Mouse (Mus musculus): ENCODE results near the gene Elovl7. TPM values are rescaled to one million over a fixed set of nuclear protein-coding genes. Genes with fewer than 3 reads are reported as not detected.

Gene Elovl7
- total and polyA plus RNA-seq, 3 experiments: 0.23 to 0.33 TPM; not detected in 1

DNA sequence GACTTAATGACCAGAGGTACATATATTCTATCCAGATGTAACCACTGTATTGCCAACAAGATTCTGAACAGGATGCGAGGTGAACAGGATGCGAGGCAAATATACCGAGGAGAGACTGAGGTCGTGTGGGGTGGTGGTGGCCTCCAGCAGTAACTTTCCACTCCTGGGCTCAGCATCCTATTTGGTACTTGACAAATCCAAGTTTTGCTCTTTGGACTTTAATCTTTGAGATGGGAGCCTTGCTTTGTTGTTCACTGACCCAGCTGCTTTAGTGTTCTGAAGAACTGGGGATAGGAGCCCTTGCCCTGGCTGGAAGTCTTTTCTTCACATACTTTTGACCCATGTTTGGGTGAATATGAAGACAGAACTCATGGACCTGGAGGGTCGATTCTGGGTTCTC is 111.7 kb downstream of the Elovl7 start:
- Histone ChIP-seq H3K4me3 (ENCODE audit: low read depth, low read length) (no peak overlapping the region), H3K27me3 (ENCODE audit: insufficient read depth, low read length) (no peaks in the 10 kb centered on the region), H3K9me3 (replicated peaks) (no peaks in the 10 kb centered on the region), H3K4me1 (ENCODE audit: insufficient read depth, low read depth, low read length) (no peaks in the 10 kb centered on the region), H3K36me3 (replicated peaks) (peaks cover 74% of the 10 kb centered on the region)
- DNase-seq (ENCODE audit: low spot score) (no peak), ATAC-seq (ENCODE audit: extremely low read depth, insufficient number of reproducible peaks, low FRiP score, poor library complexity, severe bottlenecking) (no peak)
- TF ChIP-seq POLR2AphosphoS5 (IDR thresholded peaks at IDR 0.05; ENCODE audit: insufficient replicate concordance, low read depth, low read length) (no peak), CTCF (IDR thresholded peaks at IDR 0.05; ENCODE audit: low read depth, low read length) (no peak), TAL1 (conservative IDR thresholded peaks at IDR 0.05; ENCODE audit: low read depth, low read length) (no peak), GATA1 (IDR thresholded peaks at IDR 0.05; ENCODE audit: borderline replicate concordance, low read length) (no peak), GATA2 (IDR thresholded peaks at IDR 0.05; ENCODE audit: borderline replicate concordance, low read depth, low read length) (no peak)

DNA sequence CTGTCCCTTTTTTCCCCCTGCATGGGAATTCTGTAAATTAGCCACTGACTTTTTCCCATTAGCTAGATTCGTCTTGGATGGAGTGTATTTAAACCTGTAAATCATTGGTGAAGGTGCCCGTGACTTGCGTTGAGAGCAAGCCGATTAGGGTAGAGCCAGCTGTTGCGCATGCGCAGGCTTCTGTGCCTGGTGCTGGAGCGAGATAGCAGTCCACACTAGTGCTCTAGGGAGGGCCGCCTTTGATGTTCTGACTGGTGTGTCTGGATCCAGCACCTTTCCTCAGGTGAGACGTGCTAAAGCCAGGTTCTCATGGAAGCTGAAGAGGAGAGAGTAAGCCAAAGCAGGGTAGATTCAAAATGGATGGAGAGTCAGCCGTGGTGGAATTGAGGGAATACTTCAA is 112.1 kb downstream of the Elovl7 start:
- TF ChIP-seq TAL1 (conservative IDR thresholded peaks at IDR 0.05; ENCODE audit: low read depth, low read length) (no peak), POLR2AphosphoS5 (IDR thresholded peaks at IDR 0.05; ENCODE audit: insufficient replicate concordance, low read depth, low read length) (no peak), GATA1 (IDR thresholded peaks at IDR 0.05; ENCODE audit: borderline replicate concordance, low read length) (no peak), GATA2 (IDR thresholded peaks at IDR 0.05; ENCODE audit: borderline replicate concordance, low read depth, low read length) (no peak), CTCF (IDR thresholded peaks at IDR 0.05; ENCODE audit: low read depth, low read length) (no peak)
- DNase-seq (ENCODE audit: low spot score) (no peak), ATAC-seq (ENCODE audit: extremely low read depth, insufficient number of reproducible peaks, low FRiP score, poor library complexity, severe bottlenecking) (no peak)
- Histone ChIP-seq H3K4me1 (ENCODE audit: insufficient read depth, low read depth, low read length) (no peaks in the 10 kb centered on the region), H3K9me3 (replicated peaks) (no peaks in the 10 kb centered on the region), H3K36me3 (replicated peaks) (peaks cover 74% of the 10 kb centered on the region), H3K27me3 (ENCODE audit: insufficient read depth, low read length) (no peaks in the 10 kb centered on the region), H3K4me3 (ENCODE audit: low read depth, low read length) (no peak overlapping the region)

DNA sequence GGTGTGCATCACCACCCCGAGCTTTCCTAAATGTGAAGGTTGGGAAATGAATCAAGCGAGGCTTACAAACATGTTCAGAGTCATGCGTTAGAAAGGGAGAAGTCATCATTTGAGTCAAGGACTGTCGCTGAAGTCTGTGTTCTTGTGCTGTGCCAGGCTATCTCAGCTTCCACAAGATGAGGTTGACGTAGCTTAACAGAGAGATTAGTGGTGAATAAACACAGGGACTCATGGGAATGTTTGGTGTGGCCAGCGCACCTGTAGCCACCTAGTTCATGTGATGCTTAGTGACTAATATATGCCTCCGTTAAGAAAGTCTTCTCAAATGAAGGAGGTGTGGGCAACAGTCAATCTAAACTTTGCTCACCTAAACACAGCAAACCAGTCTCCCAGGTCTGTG is 112.8 kb downstream of the Elovl7 start:
- Histone ChIP-seq H3K27me3 (ENCODE audit: insufficient read depth, low read length) (no peaks in the 10 kb centered on the region), H3K4me1 (ENCODE audit: insufficient read depth, low read depth, low read length) (no peaks in the 10 kb centered on the region), H3K9me3 (replicated peaks) (no peaks in the 10 kb centered on the region), H3K36me3 (replicated peaks) (peaks cover 70% of the 10 kb centered on the region), H3K4me3 (ENCODE audit: low read depth, low read length) (no peak overlapping the region)
- DNase-seq (ENCODE audit: low spot score): no peak
- no peak for TF ChIP-seq CTCF (IDR thresholded peaks at IDR 0.05; ENCODE audit: low read depth, low read length)
- TF ChIP-seq TAL1 (conservative IDR thresholded peaks at IDR 0.05; ENCODE audit: low read depth, low read length): no peak
- no peak for TF ChIP-seq GATA1 (IDR thresholded peaks at IDR 0.05; ENCODE audit: borderline replicate concordance, low read length)
- TF ChIP-seq GATA2 (IDR thresholded peaks at IDR 0.05; ENCODE audit: borderline replicate concordance, low read depth, low read length): no peak
- TF ChIP-seq POLR2AphosphoS5 (IDR thresholded peaks at IDR 0.05; ENCODE audit: insufficient replicate concordance, low read depth, low read length): no peak
- ATAC-seq (ENCODE audit: extremely low read depth, insufficient number of reproducible peaks, low FRiP score, poor library complexity, severe bottlenecking): no peak

GRCm38 (mm10) chr13:108328406-108329180 is 114.4 kb downstream of the Elovl7 start:
- Histone ChIP-seq H3K9me3 (replicated peaks) (no peaks in the 10 kb centered on the region), H3K27me3 (ENCODE audit: insufficient read depth, low read length) (no peaks in the 10 kb centered on the region), H3K4me3 (ENCODE audit: low read depth, low read length) (no peak overlapping the region), H3K36me3 (replicated peaks) (peaks cover 68% of the 10 kb centered on the region), H3K4me1 (ENCODE audit: insufficient read depth, low read depth, low read length) (no peaks in the 10 kb centered on the region)
- ATAC-seq (ENCODE audit: extremely low read depth, insufficient number of reproducible peaks, low FRiP score, poor library complexity, severe bottlenecking) (no peak), DNase-seq (ENCODE audit: low spot score) (no peak)
- TF ChIP-seq GATA1 (IDR thresholded peaks at IDR 0.05; ENCODE audit: borderline replicate concordance, low read length) (no peak), GATA2 (IDR thresholded peaks at IDR 0.05; ENCODE audit: borderline replicate concordance, low read depth, low read length) (no peak), TAL1 (conservative IDR thresholded peaks at IDR 0.05; ENCODE audit: low read depth, low read length) (no peak), POLR2AphosphoS5 (IDR thresholded peaks at IDR 0.05; ENCODE audit: insufficient replicate concordance, low read depth, low read length) (no peak), CTCF (IDR thresholded peaks at IDR 0.05; ENCODE audit: low read depth, low read length) (no peak)

GRCm38 (mm10) chr13:108329693-108330092 is 115.5 kb downstream of the Elovl7 start:
- no peaks in the 10 kb centered on the region for H3K27me3 ChIP-seq (ENCODE audit: insufficient read depth, low read length)
- no peaks in the 10 kb centered on the region for H3K4me1 ChIP-seq (ENCODE audit: insufficient read depth, low read depth, low read length)
- peaks cover 62% of the 10 kb centered on the region for H3K36me3 ChIP-seq (replicated peaks)
- DNase-seq (ENCODE audit: low spot score) (peak; percentile 23), ATAC-seq (ENCODE audit: extremely low read depth, insufficient number of reproducible peaks, low FRiP score, poor library complexity, severe bottlenecking) (no peak)
- no peaks in the 10 kb centered on the region for H3K9me3 ChIP-seq (replicated peaks)
- TF ChIP-seq GATA2 (IDR thresholded peaks at IDR 0.05; ENCODE audit: borderline replicate concordance, low read depth, low read length) (no peak), GATA1 (IDR thresholded peaks at IDR 0.05; ENCODE audit: borderline replicate concordance, low read length) (no peak), POLR2AphosphoS5 (IDR thresholded peaks at IDR 0.05; ENCODE audit: insufficient replicate concordance, low read depth, low read length) (no peak), CTCF (IDR thresholded peaks at IDR 0.05; ENCODE audit: low read depth, low read length) (no peak)
- no peak overlapping the region for H3K4me3 ChIP-seq (ENCODE audit: low read depth, low read length)

Other genes starting within 250 kb of the Elovl7 start
- gene Smim15, start 170.0 kb upstream of the Elovl7 start, total RNA-seq (2014; fragmentation: Nextera tagmentation): 82.3 and 82.9 TPM in 2 replicates
- gene Smim15, start 170.0 kb upstream of the Elovl7 start, total RNA-seq (2017): 140 and 191 TPM in 2 replicates
- 6.5 and 8.3 TPM in 2 replicates for gene Smim15, start 170.0 kb upstream of the Elovl7 start, polyA plus RNA-seq (2012)
- gene Ndufaf2, start 55.8 kb upstream of the Elovl7 start, total RNA-seq (2014; fragmentation: Nextera tagmentation): 13.7 and 21.1 TPM in 2 replicates
- gene Ndufaf2, start 55.8 kb upstream of the Elovl7 start, total RNA-seq (2017): 23.2 and 23.6 TPM in 2 replicates
- 51.4 and 55.8 TPM in 2 replicates for gene Ndufaf2, start 55.8 kb upstream of the Elovl7 start, polyA plus RNA-seq (2012)
- gene Ercc8, start 55.7 kb upstream of the Elovl7 start, total RNA-seq (2014; fragmentation: Nextera tagmentation): 10.1 and 12.0 TPM in 2 replicates
- 11.7 and 13.8 TPM in 2 replicates for gene Ercc8, start 55.7 kb upstream of the Elovl7 start, total RNA-seq (2017)
- gene Ercc8, start 55.7 kb upstream of the Elovl7 start, polyA plus RNA-seq (2012): 2.5 and 4.1 TPM in 2 replicates
- gene Depdc1b, start 101.9 kb downstream of the Elovl7 start, total RNA-seq (2014; fragmentation: Nextera tagmentation): 46.1 and 61.3 TPM in 2 replicates
- 36.8 and 50.5 TPM in 2 replicates for gene Depdc1b, start 101.9 kb downstream of the Elovl7 start, total RNA-seq (2017)
- gene Depdc1b, start 101.9 kb downstream of the Elovl7 start, polyA plus RNA-seq (2012): 3.5 and 4.7 TPM in 2 replicates
- gene Pde4d, start 235.5 kb downstream of the Elovl7 start, total RNA-seq (2014; fragmentation: Nextera tagmentation): 114 and 124 TPM in 2 replicates
- gene Pde4d, start 235.5 kb downstream of the Elovl7 start, total RNA-seq (2017): 17.4 and 22.6 TPM in 2 replicates
- 8.2 and 8.9 TPM in 2 replicates for gene Pde4d, start 235.5 kb downstream of the Elovl7 start, polyA plus RNA-seq (2012)